Mouse (Mus musculus) ES-CJ7 (cell line): ENCODE measurements around the gene Scgb1b20.
"Not testable (repeated sequence)": the region's sequence is repeated elsewhere in the genome, so short reads cannot be mapped to it uniquely, and the experiment has no call there.

Source experiments
- DNase-seq: peaks from one replicate; pipeline ENCODE4 v3.0.0; 2011; ENCODE audit warnings: low read depth, low spot score

The Scgb1b20 gene

GRCm38 (mm10) chr7:33372934-33373333, at the start of gene Scgb1b20:
Scgb1b20 (plus strand) TSS chr7:33373234.
- not testable (repeated sequence) for DNase-seq

GRCm38 (mm10) chr7:33366222-33366621, 6.8 kb upstream of the Scgb1b20 start, which contains the start of gene Scgb2b20:
Scgb2b20 (minus strand) TSS chr7:33366322.
- not testable (repeated sequence) for DNase-seq

- not testable (repeated sequence) for DNase-seq
Measured at GRCm38 (mm10) chr7:33399749-33400148, 26.7 kb downstream of the Scgb1b20 start.

GRCm38 (mm10) chr7:33401650-33402049, 28.6 kb downstream of the Scgb1b20 start:
- no peak for DNase-seq

- not testable (repeated sequence) for DNase-seq
Measured at GRCm38 (mm10) chr7:33409681-33410080, 36.6 kb downstream of the Scgb1b20 start.
